In the genomic region with DNA sequence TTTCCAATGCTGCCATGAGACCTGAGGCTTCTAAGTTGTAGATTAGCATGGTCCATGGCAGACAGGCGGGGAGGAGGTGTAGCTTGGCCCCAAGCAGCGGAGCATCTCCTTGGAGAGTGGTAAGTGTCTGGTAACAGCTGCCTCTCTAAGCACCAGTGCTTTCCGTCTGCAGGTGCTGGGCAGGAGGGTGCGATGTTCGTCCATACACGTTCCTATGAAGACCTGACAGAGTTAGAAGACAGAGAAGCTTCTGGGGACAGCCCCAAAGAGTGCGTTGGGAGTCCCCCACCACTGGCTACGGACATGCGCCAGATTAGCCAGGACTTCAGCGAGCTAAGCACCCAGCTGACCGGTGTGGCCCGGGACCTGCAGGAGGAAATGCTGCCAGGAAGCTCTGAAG, we compare ENCODE assay signal across 25 mouse cellular contexts. TPM values are rescaled to one million over a fixed set of nuclear protein-coding genes. Genes with fewer than 3 reads are reported as not detected.
DNase-seq lines count a peak whose midpoint lies in the region; ATAC-seq and TF ChIP-seq lines count a peak whose summit lies in the region.
"Had no signal": no experiment of that assay in that cellular context is flagged by ENCODE, and none has a peak within 500 bp of the region (broad histone marks: within the 10 kb centered on the region; RNA-seq: fewer than 3 reads in every experiment).

No protein-coding gene starts in this region.

- DNase-seq in cerebellum, adult 9-11 months, result peak; percentile 43
- DNase-seq in cerebellum, postnatal 36 days, result no peak
- DNase-seq in hindbrain, postnatal 0 days (ENCODE audit: low spot score), result no peak
- DNase-seq in liver, postnatal 0 days, result no peak
- DNase-seq in liver, embryonic 11.5 days (ENCODE audit: low spot score), result no peak
- no peak for DNase-seq in layer of hippocampus, adult 11-12 months (ENCODE audit: low spot score)
- DNase-seq: adrenal gland, adult 8-10 months; adrenal gland, postnatal 14 days; adrenal gland, postnatal 36 days; cerebellum, adult 11-12 months; cerebellum, adult 2 months; cerebellum, postnatal 25 days; forebrain, postnatal 0 days had no signal

- H3K9ac ChIP-seq in hindbrain, embryonic 13.5 days, result peak overlapping the region; percentile 51
- H3K9ac ChIP-seq in hindbrain, postnatal 0 days (replicated peaks; ENCODE audit: low read length), result no peak overlapping the region
- H3K9ac ChIP-seq in liver, postnatal 0 days (replicated peaks), result no peak overlapping the region
- H3K9ac ChIP-seq in liver, embryonic 11.5 days (ENCODE audit: low read depth, low read length), result no peak overlapping the region

- WGBS in hindbrain, embryonic 13.5 days, result 81% methylated on average over 12 of the region's 12 CpGs
- WGBS in hindbrain, postnatal 0 days, result 73% methylated on average over 12 of the region's 12 CpGs
- WGBS in liver, postnatal 0 days (ENCODE audit: insufficient replicate concordance), result 65% methylated on average over 12 of the region's 12 CpGs
- WGBS in liver, embryonic 11.5 days, result 69% methylated on average over 12 of the region's 12 CpGs

- no peak for ATAC-seq in hindbrain, embryonic 13.5 days (ENCODE audit: low FRiP score)
- no peak for ATAC-seq in hindbrain, postnatal 0 days
- ATAC-seq in liver, postnatal 0 days, result no peak; the same call in 1 of the 2 replicates
- no peak for ATAC-seq in liver, embryonic 11.5 days (replicated peaks; ENCODE audit: low FRiP score)
- ATAC-seq: activated CD4-positive, CD25-positive, alpha-beta regulatory T cell, adult 4 months; forebrain, embryonic 13.5 days; forebrain, embryonic 15.5 days; forebrain, postnatal 0 days; Patski had no signal

- peaks cover 35% of the 10 kb centered on the region for H3K27me3 ChIP-seq in hindbrain, embryonic 13.5 days
- H3K27me3 ChIP-seq in hindbrain, postnatal 0 days (ENCODE audit: insufficient read depth, low read length), result no peaks in the 10 kb centered on the region
- H3K27me3 ChIP-seq in liver, postnatal 0 days (ENCODE audit: insufficient read depth, low read length), result no peaks in the 10 kb centered on the region
- H3K27me3 ChIP-seq in liver, embryonic 11.5 days (replicated peaks; ENCODE audit: control insufficient read depth, insufficient read depth, low read length), result peaks cover 5% of the 10 kb centered on the region
- H3K27me3 ChIP-seq: forebrain, embryonic 15.5 days; Patski had no signal

- no peak overlapping the region for H3K4me2 ChIP-seq in hindbrain, embryonic 13.5 days
- H3K4me2 ChIP-seq in hindbrain, postnatal 0 days (ENCODE audit: low read depth, low read length), result no peak overlapping the region
- no peak overlapping the region for H3K4me2 ChIP-seq in liver, postnatal 0 days (ENCODE audit: low read depth, low read length)
- H3K4me2 ChIP-seq in liver, embryonic 11.5 days, result no peak overlapping the region
- H3K4me2 ChIP-seq: forebrain, embryonic 15.5 days had no signal

- no peak for TF ChIP-seq CTCF in hindbrain, postnatal 0 days (IDR thresholded peaks at IDR 0.05; ENCODE audit: low read depth)
- TF ChIP-seq CTCF in liver, postnatal 0 days (IDR thresholded peaks at IDR 0.05; ENCODE audit: low read depth), result no peak

- H3K4me3 ChIP-seq in hindbrain, embryonic 13.5 days, result no peak overlapping the region
- H3K4me3 ChIP-seq in hindbrain, postnatal 0 days (ENCODE audit: low read length), result no peak overlapping the region
- H3K4me3 ChIP-seq in liver, postnatal 0 days (ENCODE audit: low read depth, low read length), result no peak overlapping the region
- H3K4me3 ChIP-seq in liver, embryonic 11.5 days (ENCODE audit: low read depth, low read length), result no peak overlapping the region
- H3K4me3 ChIP-seq: forebrain, embryonic 13.5 days; forebrain, embryonic 15.5 days had no signal

- TF ChIP-seq EP300 in liver, postnatal 0 days (IDR thresholded peaks at IDR 0.05; ENCODE audit: low read depth), result no peak

- H3K9me3 ChIP-seq in hindbrain, embryonic 13.5 days, result no peaks in the 10 kb centered on the region
- H3K9me3 ChIP-seq in hindbrain, postnatal 0 days (ENCODE audit: low read length), result no peaks in the 10 kb centered on the region
- H3K9me3 ChIP-seq in liver, postnatal 0 days (ENCODE audit: low read length), result no peaks in the 10 kb centered on the region
- no peaks in the 10 kb centered on the region for H3K9me3 ChIP-seq in liver, embryonic 11.5 days (ENCODE audit: control insufficient read depth, low read length)
- H3K9me3 ChIP-seq: forebrain, embryonic 13.5 days; forebrain, embryonic 15.5 days; G1E had no signal

- no peak overlapping the region for H3K27ac ChIP-seq in hindbrain, embryonic 13.5 days
- H3K27ac ChIP-seq in hindbrain, postnatal 0 days, result no peak overlapping the region
- 0 out of 2 replicates have a peak overlapping the region, but pooled peaks have one; percentile 8 for H3K27ac ChIP-seq in liver, postnatal 0 days (ENCODE audit: low read depth)
- no peak overlapping the region for H3K27ac ChIP-seq in liver, embryonic 11.5 days (ENCODE audit: low read depth, low read length)
- H3K27ac ChIP-seq: forebrain, embryonic 13.5 days; forebrain, embryonic 15.5 days had no signal

- H3K36me3 ChIP-seq in hindbrain, embryonic 13.5 days, result peaks cover 60% of the 10 kb centered on the region
- no peaks in the 10 kb centered on the region; the same call in 1 of the 2 replicates for H3K36me3 ChIP-seq in hindbrain, postnatal 0 days (ENCODE audit: insufficient read depth, low read length)
- peaks cover 13% of the 10 kb centered on the region for H3K36me3 ChIP-seq in liver, postnatal 0 days (replicated peaks; ENCODE audit: insufficient read depth, low read length)
- H3K36me3 ChIP-seq in liver, embryonic 11.5 days (ENCODE audit: control insufficient read depth, insufficient read depth, low read length), result no peaks in the 10 kb centered on the region

- peaks cover 19% of the 10 kb centered on the region for H3K4me1 ChIP-seq in hindbrain, embryonic 13.5 days (replicated peaks)
- no peaks in the 10 kb centered on the region for H3K4me1 ChIP-seq in hindbrain, postnatal 0 days (ENCODE audit: insufficient read depth, low read length)
- H3K4me1 ChIP-seq in liver, postnatal 0 days (ENCODE audit: insufficient read depth), result peaks cover 4% of the 10 kb centered on the region; the same call in 1 of the 2 replicates
- 0 out of 2 replicates have a peak, but pooled peaks cover 2% of the 10 kb centered on the region for H3K4me1 ChIP-seq in liver, embryonic 11.5 days (replicated peaks; ENCODE audit: control insufficient read depth, insufficient read depth, low read length)

RNA-seq across cellular contexts. Expression of gene Mst1r, which starts 6.8 kb away (rescaled TPM):
- polyA plus RNA-seq in hindbrain, embryonic 13.5 days (2015; fragmentation: Nextera tagmentation; extraction: Ambion mirVana), result 1.8 and 2.1 TPM in 2 replicates
- total RNA-seq in hindbrain, postnatal 0 days (2014; rRNA removed), result 0.61 and 2.7 TPM in 2 replicates
- polyA plus RNA-seq in hindbrain, postnatal 0 days (2015; fragmentation: Nextera tagmentation; extraction: Ambion mirVana), result 0.68 and 0.69 TPM in 2 replicates
- 0.37 and 0.38 TPM in 2 replicates for polyA plus RNA-seq in liver, postnatal 0 days (2015; fragmentation: Nextera tagmentation; extraction: Ambion mirVana)
- 1.3 and 1.5 TPM in 2 replicates for polyA plus RNA-seq in liver, embryonic 11.5 days (2014; fragmentation: Nextera tagmentation; extraction: Ambion mirVana)
- total RNA-seq: G1E had no signal
- polyA plus RNA-seq: activated CD4-positive, CD25-positive, alpha-beta regulatory T cell, adult 4 months had no signal

RNA-seq across cellular contexts. Expression of gene Mon1a, which starts 11.9 kb away (rescaled TPM):
- polyA plus RNA-seq in hindbrain, embryonic 13.5 days (2015; fragmentation: Nextera tagmentation; extraction: Ambion mirVana), result 25.2 and 25.5 TPM in 2 replicates
- total RNA-seq in hindbrain, postnatal 0 days (2014; rRNA removed), result 21.9 and 28.2 TPM in 2 replicates
- polyA plus RNA-seq in hindbrain, postnatal 0 days (2015; fragmentation: Nextera tagmentation; extraction: Ambion mirVana), result 13.2 and 13.8 TPM in 2 replicates
- polyA plus RNA-seq in liver, postnatal 0 days (2015; fragmentation: Nextera tagmentation; extraction: Ambion mirVana), result 5.3 and 5.8 TPM in 2 replicates
- 8.9 and 11.0 TPM in 2 replicates for polyA plus RNA-seq in liver, embryonic 11.5 days (2014; fragmentation: Nextera tagmentation; extraction: Ambion mirVana)

RNA-seq across cellular contexts. Expression of gene Rbm6, which starts 26.8 kb away (rescaled TPM):
- polyA plus RNA-seq in hindbrain, embryonic 13.5 days (2015; fragmentation: Nextera tagmentation; extraction: Ambion mirVana), result 121 and 122 TPM in 2 replicates
- total RNA-seq in hindbrain, postnatal 0 days (2014; rRNA removed), result 58.4 and 62.3 TPM in 2 replicates
- polyA plus RNA-seq in hindbrain, postnatal 0 days (2015; fragmentation: Nextera tagmentation; extraction: Ambion mirVana), result 55.0 and 57.2 TPM in 2 replicates
- polyA plus RNA-seq in liver, postnatal 0 days (2015; fragmentation: Nextera tagmentation; extraction: Ambion mirVana), result 14.3 and 17.0 TPM in 2 replicates
- 60.0 and 60.9 TPM in 2 replicates for polyA plus RNA-seq in liver, embryonic 11.5 days (2014; fragmentation: Nextera tagmentation; extraction: Ambion mirVana)

RNA-seq across cellular contexts. Expression of gene Actl11, which starts 28.4 kb away (rescaled TPM):
- not detected in 2 replicates for polyA plus RNA-seq in hindbrain, embryonic 13.5 days (2015; fragmentation: Nextera tagmentation; extraction: Ambion mirVana)
- total RNA-seq in hindbrain, postnatal 0 days (2014; rRNA removed), result not detected in 2 replicates
- polyA plus RNA-seq in hindbrain, postnatal 0 days (2015; fragmentation: Nextera tagmentation; extraction: Ambion mirVana), result not detected in 2 replicates
- polyA plus RNA-seq in liver, postnatal 0 days (2015; fragmentation: Nextera tagmentation; extraction: Ambion mirVana), result not detected in 2 replicates
- polyA plus RNA-seq in liver, embryonic 11.5 days (2014; fragmentation: Nextera tagmentation; extraction: Ambion mirVana), result not detected in 2 replicates
- total RNA-seq: adrenal gland, adult 18-20 months; adrenal gland, adult 8-10 months; adrenal gland, postnatal 14 days; adrenal gland, postnatal 36 days; forebrain, postnatal 0 days had no signal
- polyA plus RNA-seq: activated CD4-positive, CD25-positive, alpha-beta regulatory T cell, adult 4 months; C2C12; cerebellum, adult 2 months; cortical plate, adult 2 months; embryonic facial prominence, embryonic 11.5 days; embryonic facial prominence, embryonic 14.5 days; forebrain, embryonic 11.5 days; forebrain, embryonic 13.5 days; forebrain, embryonic 15.5 days; forebrain, postnatal 0 days; G1E; Patski had no signal

RNA-seq across cellular contexts. Expression of gene Camkv, which starts 35.6 kb away (rescaled TPM):
- 12.4 and 13.3 TPM in 2 replicates for polyA plus RNA-seq in hindbrain, embryonic 13.5 days (2015; fragmentation: Nextera tagmentation; extraction: Ambion mirVana)
- 80.1 and 87.4 TPM in 2 replicates for total RNA-seq in hindbrain, postnatal 0 days (2014; rRNA removed)
- polyA plus RNA-seq in hindbrain, postnatal 0 days (2015; fragmentation: Nextera tagmentation; extraction: Ambion mirVana), result 59.1 and 61.5 TPM in 2 replicates
- polyA plus RNA-seq in liver, postnatal 0 days (2015; fragmentation: Nextera tagmentation; extraction: Ambion mirVana), result 0.04 and 0.09 TPM in 2 replicates
- 0.56 and 0.88 TPM in 2 replicates for polyA plus RNA-seq in liver, embryonic 11.5 days (2014; fragmentation: Nextera tagmentation; extraction: Ambion mirVana)
- polyA plus RNA-seq: activated CD4-positive, CD25-positive, alpha-beta regulatory T cell, adult 4 months; G1E had no signal
